Comparison of ENCODE assay signal across 20 mouse cellular contexts in genomic region chr1:131046607-131047006, GRCm38 (mm10). TPM values are rescaled to one million over a fixed set of nuclear protein-coding genes. Genes with fewer than 3 reads are reported as not detected.
"Had no signal": no experiment of that assay in that cellular context is flagged by ENCODE, and none has a peak within 500 bp of the region (broad histone marks: within the 10 kb centered on the region; RNA-seq: fewer than 3 reads in every experiment).

No protein-coding gene starts in this region.

- H3K9me3 ChIP-seq: limb, embryonic 15.5 days; liver, embryonic 12.5 days; midbrain, embryonic 10.5 days; neural tube, embryonic 12.5 days had no signal

- H3K4me1 ChIP-seq: liver, embryonic 12.5 days had no signal

- H3K36me3 ChIP-seq: limb, embryonic 15.5 days; liver, embryonic 12.5 days; midbrain, embryonic 10.5 days; neural tube, embryonic 12.5 days had no signal

- H3K27me3 ChIP-seq: limb, embryonic 15.5 days; liver, embryonic 12.5 days; neural tube, embryonic 12.5 days had no signal

- ATAC-seq: liver, embryonic 12.5 days had no signal

- DNase-seq: kidney, adult 18-20 months; kidney, postnatal 14 days; lung, embryonic 14.5 days; lung, postnatal 10 days; lung, postnatal 4 days; midbrain, embryonic 14.5 days; right cerebral cortex, postnatal 14 days; thymus, adult 18-20 months; thymus, postnatal 14 days had no signal

- H3K27ac ChIP-seq: limb, embryonic 15.5 days; liver, embryonic 12.5 days; midbrain, embryonic 10.5 days; neural tube, embryonic 12.5 days had no signal

- H3K4me3 ChIP-seq: limb, embryonic 15.5 days; liver, embryonic 12.5 days; midbrain, embryonic 10.5 days; neural tube, embryonic 12.5 days had no signal

RNA-seq across cellular contexts. Expression of gene Il10, which starts 27.0 kb away (rescaled TPM):
- total RNA-seq: layer of hippocampus, postnatal 25 days; left cerebral cortex, adult 8-10 months; left cerebral cortex, postnatal 25 days; megakaryocyte, adult 5-6 weeks had no signal
- polyA plus RNA-seq: kidney, embryonic 14.5 days; limb, embryonic 11.5 days; limb, embryonic 15.5 days; liver, embryonic 12.5 days; liver, embryonic 16.5 days; lung, embryonic 14.5 days; midbrain, embryonic 10.5 days; midbrain, embryonic 14.5 days; neural tube, embryonic 12.5 days had no signal
